Mouse (Mus musculus): ENCODE results near the gene Scap. TPM values are rescaled to one million over a fixed set of nuclear protein-coding genes. Genes with fewer than 3 reads are reported as not detected.
A peak's percentile ranks its signal among the peaks of the same experiment; 100 is the strongest.
"Not testable (repeated sequence)": the region's sequence is repeated elsewhere in the genome, so short reads cannot be mapped to it uniquely, and the experiment has no call there.

The Scap gene
- total RNA-seq, 1 experiment from 2014 or later, result 151 TPM

DNA sequence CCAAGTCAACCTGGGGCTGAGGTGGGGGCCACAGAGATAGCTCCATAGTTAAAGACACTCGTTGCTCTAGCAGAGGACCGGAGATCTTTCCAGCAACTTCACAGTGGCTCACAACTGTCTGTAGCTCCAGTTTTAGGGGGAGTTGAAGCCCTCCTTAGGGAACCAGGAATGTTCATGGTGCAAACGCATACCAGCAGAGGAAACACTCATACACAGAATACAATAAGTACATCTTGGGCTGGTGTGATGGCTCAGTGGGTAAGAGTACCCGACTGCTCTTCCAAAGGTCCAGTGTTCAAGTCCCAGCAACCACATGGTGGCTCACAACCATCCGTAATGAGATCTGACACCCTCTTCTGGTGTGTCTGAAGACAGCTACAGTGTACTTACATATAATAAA, 2.2 kb upstream of the Scap start:
- DNase-seq, result not testable (repeated sequence)

DNA sequence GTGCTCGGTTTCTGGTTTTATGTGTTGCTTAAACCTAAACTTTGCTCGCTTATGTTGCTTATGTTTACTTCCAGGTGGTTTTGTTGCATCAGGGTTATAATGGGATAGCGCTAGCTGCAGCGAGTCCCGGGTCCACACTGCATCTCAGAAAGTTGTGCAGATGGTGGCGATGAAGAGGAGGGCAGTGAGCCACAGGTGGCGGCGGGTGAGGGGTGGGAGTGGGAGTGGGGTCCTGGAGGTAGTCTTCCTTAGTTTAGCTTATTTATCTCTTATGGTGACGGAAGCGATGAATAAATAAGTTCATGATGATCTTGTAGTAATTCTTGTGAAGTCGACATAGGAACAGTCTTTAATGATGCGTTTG, 790 bp downstream of the Scap start:
- no peak for DNase-seq

DNA sequence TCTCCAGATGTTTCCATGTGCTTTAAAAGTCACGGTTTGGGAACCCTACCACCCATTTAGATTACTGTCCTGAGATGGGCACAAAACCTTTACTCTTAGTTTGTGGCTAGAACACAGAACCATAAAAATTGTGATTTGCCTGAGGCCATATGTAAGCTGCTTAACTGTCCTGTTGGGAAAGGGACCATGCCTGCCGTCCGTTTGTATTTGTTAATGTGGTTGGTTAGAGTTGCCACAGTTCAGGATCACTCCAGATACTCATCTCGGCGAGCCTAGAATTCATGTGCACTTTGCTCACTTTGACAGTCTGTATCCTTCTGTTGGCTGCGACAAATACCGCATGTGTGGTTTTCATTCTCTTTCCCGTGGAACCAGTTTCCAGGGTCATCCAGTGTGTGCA, 1.8 kb downstream of the Scap start:
- DNase-seq, result no peak

DNA sequence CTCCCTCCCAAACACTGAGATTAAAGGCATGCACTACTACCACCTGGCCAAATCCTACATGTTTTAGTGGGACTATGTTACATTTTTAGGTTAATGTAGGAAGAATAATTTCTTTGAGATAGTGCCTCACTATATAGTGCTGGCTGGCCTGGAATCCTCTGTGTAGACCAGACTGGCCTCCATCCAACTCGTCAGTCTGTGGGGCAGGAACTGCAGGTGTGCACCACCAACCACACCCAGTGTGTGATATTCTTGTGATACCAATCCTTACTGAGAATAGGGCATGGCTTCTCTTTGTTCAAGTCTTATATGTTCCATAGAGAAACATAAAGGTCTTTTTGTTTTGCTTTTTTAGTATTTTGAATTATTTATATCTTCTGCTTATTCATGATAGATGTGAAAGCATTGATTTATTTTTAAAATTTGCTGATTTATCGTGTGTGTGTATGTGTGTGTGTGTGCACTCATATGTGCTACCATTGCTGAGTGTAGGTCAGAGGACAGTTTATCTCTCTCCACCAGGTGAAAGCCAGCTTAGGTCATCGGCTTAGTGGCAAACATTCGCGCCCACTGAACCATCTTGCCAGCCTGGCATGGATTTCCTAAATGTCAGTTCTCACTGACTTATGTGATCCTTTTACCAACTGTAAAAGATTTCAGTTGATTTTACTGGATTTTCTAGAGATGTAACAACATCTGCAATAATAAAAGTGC, 7.1 kb downstream of the Scap start:
- DNase-seq, result no peak

DNA sequence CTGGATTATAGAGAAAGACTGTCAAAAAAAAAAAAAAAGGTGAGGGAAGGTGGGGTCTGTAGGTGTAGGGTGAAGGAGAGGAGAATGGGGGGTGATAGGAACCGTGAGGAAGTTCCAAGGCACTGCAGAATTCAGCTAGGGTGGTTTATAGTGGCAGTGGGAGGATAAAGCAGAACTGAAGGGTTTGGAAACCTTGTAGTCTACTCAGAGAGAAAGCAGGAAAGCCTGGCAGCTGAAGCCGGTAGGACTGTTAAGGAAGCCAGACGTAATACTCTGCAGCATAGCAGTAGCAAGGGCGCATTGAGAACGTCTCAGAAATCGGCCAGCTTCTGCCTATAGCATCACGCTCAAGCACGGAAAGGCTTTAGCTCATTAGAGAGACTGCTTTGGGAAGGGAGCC, 8.9 kb downstream of the Scap start:
- DNase-seq, result no peak

DNA sequence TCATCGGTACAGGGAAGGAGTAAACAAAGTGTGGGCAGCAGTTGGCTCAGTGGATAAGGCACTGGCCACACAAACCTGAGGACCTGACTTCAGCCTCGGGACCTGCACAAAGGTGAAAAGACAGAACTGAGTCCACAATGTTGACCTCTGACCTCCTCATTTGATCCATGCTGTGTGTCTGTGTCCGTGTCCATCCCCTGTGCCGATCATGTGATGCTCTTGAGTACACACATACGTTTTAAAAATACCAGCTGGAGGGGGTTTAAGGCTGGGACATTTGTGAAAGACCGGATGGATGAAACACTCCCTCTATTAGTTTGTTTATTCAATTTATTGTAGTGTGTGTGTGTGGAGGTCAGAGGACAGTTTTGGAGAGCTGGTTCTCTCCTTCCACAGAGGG, 10.7 kb downstream of the Scap start:
- no peak for DNase-seq

DNA sequence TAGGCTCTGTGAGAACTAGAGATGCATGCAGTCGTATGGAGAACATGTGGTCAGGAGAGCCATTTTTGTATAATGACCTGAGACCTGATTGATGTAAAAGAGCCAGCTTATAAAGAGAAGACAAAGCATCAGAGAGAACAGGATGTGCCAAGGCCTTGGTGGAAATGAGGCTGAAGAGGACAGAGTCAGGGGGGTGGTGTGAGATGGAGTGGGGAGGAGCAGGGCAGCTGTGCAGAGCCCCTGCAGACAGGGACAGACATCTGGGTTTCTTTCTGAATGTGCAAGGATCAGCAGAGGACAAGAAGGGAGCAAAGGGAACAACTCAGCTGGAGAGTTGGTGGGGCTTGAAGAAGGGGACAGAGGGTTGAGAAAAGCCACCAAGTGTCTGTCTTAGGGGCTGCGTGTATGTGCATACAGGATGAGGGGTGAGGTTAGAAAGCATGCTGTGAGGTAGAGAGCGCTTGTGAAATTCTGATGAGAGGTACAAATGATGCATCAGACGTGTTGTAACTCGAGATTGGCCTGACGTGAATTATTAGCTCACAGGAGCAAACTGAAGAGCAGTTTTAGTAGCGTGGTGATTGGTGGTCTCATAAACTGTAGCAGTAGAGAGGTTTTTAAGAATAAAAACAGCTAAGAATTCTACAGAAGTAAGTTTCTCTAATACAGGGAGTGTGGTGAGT, 12.1 kb downstream of the Scap start:
- DNase-seq, result no peak

DNA sequence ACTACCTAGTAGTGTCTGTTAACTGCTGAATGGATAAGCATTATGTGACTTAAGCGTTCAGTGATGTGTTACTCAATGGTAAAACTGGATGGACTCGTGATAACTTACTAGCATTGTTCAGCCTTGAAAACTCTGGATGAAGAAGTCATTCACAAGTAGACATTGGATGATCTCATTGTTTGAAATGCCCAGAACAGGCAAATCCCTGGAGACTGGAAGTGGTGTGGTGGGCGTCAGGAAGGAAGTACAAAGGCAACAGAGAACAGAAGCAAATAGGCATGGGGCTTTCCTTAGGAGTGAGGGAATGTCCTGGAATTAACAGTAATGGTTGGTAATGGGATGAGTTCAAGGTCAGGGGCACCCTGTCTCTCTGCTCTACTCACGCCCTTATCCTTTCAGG, 15.8 kb downstream of the Scap start:
- DNase-seq, result no peak

DNA sequence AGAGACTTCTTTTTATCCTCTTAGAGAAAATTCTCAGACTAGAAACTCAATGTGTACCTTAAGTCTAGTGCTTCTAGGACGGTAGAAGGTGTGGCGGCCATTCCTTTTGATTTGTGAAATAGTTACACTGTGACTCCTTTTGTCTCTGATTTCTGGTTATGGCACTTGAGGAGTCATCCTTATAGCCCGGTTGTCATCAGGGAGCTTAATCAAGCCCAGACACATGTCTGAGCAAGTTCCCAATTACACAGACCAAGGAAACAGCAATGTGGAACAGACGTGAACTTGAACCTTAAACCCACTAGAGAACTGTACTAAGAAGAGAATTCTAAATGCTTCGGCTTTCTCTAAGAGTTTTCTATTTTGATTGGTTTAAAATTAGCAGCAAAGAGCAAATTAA, 17.1 kb downstream of the Scap start:
- no peak for DNase-seq

DNA sequence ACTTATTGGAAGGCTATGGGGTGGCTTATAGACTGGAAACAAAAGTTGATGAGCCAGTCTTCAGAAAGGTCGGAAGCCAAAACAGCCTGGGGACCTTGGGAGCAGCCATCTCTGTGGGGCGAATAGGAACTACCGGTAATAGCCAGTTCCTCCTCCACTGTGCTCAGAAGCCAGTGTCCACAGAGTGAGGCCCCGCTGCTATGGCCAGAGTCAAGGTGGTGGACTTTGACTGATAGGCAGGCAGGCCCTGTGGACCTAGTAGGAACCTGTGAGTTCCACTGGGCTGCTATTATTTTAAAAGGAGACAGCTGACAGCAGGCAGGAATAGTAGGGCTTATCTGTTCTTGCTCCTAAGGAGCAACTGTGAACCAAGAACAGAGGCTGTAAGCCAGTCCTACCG, 17.5 kb downstream of the Scap start:
- no peak for DNase-seq

DNA sequence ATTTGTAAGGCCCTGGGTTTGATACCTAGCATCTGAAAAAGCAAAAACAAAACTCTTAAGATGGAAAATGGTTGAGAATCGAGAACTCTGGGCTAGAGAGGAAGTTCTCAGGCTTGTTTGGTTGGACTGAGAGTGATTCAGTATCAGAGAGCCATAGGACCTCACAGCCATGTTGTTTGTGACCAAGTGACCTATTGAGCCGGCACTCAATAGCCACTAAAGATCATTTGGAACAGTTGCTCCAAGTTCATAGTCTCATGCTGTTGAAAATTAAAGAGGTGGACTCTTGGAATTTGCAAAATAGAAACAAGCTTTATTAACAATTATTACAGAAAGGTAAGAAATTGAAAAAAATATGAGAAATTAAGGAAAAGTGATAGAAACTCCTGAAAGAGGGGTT, 18.3 kb downstream of the Scap start:
- DNase-seq, result no peak

DNA sequence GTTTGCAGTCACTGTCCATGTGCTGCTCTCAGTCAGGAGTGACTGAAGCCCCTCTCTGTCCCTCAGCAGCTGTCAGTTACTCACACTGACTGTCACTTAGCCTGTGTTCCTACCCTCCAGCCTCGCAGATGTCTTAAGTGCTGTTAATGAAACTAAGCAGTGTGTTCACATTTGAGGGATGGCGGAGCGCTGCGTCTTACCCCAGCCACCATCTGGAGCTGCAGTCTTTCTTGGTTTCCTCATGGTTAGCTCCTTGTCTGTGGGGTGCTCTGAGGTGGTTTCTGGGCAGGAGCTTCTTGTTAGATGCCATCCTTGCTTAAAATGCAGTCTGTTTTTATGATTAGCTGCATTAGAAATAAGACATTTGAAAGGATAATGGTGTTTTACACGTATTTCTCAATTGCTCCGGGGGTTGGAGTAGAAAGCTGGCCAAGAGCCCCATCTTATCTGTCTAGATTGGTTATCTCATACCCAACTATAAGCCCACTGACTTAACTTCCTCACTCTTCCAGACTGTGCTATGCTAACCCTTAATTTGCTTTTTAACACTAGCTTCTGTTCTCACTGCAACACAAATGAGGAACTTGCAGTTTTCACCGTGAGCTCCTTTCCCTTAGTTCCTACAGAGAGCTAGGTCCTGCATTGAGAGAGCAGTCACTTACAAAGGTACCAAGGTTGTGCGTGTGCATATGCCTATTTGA, 19.0 kb downstream of the Scap start:
- DNase-seq, result no peak

DNA sequence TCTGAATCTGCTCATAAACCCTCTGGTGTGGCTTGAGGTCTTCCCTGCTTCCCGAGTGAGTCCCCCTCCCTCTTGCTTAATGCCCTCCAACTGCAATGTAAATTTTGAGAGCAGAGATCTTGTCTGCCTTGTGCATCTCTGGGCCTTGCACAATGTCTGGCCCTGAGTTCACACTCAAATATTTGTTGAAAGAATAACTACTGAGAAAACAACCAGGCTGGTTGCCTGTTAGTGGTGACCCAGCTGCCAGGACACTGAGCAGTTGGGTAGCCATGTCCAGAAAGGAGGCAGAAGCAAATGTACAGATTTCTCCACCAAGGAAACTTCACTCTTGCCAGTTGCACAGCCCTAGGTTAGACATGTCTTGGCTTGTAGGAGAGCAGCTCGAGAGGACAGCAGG, 25.3 kb downstream of the Scap start:
- DNase-seq, result no peak

DNA sequence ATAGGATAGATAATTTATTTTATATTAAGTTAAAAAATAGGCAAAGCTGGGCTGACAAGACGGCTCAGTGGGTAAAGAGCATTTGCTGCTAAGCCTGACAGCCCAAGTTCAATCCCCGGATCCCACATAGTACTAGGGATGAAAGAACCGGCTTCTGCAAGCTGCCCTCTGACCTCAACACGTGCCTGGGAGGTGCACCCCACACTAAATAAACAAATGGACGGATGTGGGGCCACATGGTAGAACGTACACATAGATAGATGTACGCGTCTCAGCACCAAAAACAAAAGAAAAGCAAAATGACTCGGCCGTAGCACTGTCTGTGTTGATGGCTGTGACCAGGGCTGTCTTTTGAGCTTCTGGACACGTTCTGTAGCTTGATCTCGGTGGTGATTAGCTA, 28.2 kb downstream of the Scap start:
- no peak for DNase-seq

DNA sequence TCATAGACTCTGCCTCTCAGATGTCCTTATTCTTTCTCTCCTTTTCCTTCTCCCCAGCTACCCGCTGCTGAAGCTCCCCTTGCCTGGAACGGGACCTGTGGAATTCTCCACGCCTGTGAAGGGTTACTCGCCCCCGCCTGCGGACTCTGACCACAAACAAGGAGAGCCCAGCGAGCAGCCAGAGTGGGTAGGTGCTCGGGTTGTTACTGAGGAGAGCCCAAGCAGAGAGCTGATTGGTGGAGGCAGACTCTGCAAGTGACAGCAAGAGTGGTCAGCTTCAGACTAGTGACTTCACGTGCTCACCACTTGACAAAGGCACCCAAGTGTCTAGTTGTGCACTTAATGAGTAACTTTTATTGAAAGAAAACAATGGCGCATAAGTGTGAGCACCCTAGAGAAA, 29.2 kb downstream of the Scap start:
- no peak for DNase-seq

DNA sequence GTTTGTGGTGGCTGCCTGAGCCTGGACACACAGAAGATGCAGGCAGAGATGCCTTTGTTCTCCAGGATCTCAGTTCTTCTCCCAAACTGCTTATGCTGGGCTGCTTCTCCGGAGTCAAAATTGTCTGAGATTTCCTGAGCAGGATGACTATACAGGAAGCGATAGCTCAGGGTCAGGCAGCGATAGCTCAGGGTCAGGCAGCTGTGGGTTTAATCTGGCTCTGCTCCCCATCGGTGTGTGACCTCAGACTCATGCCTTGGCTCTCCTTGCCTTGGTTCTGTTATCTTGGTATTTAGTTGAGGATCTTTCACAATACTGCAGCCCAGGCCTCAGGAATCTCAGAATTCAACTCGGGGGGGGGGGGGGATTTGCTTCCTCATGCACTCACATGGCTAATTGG, 33.7 kb downstream of the Scap start:
- peak; percentile 55 for DNase-seq

DNA sequence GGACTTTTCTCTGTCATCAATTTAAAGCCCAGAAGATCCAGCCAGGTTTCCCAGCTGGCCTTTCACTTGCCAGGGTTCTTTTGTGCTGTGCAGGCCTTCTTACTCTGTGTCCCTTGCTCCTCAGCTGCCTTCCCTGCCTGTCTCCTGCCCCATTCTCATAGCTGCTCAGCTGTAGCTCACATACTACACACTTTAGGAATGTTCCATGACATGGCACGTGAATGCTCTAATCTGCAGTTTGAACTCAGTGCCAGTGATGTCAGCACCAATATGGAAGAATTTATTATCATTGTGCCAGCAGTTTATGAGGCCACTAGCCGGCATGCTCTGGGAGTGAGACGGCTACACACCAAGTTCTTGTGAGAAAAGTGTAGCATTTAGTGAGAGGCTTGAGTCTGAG, 36.8 kb downstream of the Scap start:
- no peak for DNase-seq

DNA sequence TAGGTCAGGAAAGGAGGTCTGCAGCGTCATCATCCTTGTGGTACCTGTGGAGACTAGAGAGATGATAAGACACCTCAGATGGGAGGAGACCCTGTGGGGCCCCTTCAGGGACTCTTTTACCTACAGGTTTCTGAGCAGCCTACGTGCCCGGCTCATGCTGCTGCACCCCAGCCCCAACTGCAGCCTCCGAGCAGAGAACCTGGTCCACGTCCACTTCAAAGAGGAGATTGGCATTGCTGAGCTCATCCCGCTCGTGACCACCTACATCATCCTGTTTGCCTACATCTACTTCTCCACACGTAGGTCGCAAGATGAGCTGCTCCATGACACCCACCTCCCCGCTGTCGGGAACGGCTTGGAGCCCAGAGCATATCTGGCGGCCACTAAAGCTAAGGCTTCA, 40.8 kb downstream of the Scap start:
- DNase-seq, result no peak

DNA sequence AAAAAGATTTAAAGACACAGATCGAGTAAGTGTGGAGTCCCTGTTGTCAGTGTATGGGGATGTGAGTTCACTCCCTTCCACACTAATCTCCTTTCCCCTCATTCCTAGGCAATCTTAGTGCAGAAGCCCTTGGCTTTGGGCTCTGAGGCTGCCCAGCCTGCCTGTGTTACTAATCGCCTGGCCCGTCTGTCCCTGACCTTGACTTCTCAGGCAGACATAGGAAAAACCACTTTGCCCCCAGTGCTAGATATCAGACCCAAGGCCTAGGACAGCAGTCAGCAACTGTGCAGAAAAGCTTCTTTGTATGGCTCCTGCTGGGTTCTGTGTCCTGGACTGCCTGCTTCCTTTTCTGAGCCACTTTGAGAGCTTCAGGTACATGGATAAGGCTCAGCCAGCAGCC, 42.6 kb downstream of the Scap start:
- peak; percentile 46 for DNase-seq

DNA sequence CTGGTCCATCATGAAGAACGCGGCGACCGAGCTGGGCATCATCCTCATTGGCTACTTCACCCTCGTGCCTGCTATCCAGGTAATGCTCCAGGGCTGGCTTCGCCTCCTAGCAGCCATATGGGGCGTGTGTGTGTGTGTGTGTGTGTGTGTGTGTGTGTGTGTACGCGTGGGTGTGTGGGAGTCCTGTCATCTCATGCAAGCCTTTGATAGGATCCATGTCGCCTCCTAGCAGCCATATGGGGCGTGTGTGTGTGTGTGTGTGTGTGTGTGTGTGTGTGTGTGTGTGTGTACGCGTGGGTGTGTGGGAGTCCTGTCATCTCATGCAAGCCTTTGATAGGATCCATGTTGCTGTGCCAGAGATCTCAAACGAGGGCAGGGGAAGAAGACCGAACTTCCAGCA, 44.6 kb downstream of the Scap start:
- DNase-seq, result not testable (repeated sequence)

DNA sequence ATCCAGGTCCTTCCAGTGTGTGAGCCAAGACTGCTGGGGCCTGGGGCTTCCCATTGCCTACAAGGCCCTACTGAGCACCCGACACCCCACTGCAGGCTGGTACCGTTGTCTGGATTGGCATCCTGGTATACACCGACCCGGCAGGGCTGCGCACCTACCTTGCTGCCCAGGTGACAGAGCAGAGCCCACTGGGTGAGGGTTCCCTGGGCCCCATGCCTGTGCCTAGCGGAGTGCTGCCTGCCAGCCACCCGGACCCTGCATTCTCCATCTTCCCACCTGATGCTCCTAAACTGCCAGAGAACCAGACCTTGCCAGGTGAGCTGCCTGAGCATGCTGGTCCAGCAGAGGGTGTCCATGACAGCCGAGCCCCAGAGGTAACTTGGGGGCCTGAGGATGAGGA, 46.3 kb downstream of the Scap start:
- no peak for DNase-seq

DNA sequence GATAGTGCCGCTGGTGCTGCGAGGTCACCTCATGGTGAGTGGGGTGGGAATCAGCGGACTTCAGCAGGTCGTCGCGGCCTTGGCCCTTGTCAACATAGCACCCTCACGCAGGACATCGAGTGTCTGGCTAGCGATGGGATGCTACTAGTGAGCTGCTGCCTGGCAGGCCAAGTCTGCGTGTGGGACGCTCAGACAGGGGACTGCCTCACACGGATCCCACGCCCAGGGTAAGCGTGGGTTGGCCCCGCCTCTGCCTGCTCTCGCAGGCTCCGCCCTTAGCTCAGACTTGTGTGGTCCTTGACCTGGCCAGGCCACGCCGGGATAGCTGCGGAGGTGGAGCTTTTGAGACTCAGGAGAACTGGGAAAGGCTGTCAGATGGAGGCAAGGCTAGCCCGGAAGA, 47.6 kb downstream of the Scap start:
- DNase-seq, result peak; percentile 48

DNA sequence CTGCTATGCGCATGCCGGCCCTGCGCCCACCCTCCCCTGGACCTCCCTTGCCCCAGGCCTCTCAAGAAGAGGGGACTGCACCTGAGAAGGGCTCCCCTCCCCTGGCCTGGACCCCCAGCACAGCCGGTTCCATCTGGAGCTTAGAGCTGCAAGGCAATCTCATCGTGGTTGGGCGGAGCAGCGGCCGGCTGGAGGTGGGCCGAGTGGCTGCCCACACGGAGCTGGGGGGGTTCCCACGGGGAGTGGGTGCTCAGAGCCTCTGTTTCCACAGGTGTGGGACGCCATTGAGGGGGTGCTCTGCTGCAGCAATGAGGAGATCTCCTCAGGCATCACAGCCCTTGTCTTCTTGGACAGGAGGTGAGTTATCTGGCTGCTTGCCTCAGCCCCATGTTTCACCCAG, 48.2 kb downstream of the Scap start:
- DNase-seq, result no peak

DNA sequence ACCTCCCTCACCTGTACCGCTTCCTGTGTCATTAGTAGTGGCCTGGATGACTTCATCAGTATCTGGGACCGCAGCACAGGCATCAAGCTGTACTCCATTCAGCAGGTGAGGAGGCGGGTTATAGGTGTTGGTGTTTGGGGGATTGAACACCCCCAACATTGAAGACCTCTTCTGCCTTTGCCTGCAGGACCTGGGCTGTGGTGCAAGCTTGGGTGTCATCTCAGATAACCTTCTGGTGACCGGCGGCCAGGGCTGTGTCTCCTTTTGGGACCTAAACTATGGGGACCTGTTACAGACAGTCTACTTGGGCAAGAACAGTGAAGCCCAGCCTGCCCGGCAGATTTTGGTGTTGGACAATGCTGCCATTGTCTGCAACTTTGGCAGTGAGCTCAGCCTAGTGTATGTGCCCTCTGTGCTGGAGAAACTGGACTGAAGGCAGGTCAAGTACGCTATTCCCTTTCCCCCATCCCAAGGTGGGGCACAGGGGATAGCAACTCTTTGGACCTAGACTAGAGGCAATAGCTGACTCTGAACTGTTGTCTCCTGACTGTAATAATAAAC, 51.4 kb downstream of the Scap start:
- no peak for DNase-seq

Data from adrenal gland, postnatal 25 days (tissue).